Mouse (Mus musculus) limb, embryonic 13.5 days (tissue): Measurements from ENCODE around the gene Duxf3. TPM values are rescaled to one million over a fixed set of nuclear protein-coding genes. Genes with fewer than 3 reads are reported as not detected.

Experiments used
- ATAC-seq: fragments of 200-750 bp; cut with Nextera tagmentation; 2 replicates; pipeline ENCODE4 v1.8.0; 2017; ENCODE audit warnings: low read depth, moderate number of reproducible peaks, moderate TSS enrichment; ENCODE audit not compliant: low FRiP score
- H3K27ac ChIP-seq: fragments of 300-500 bp; sonication (generic); 2 replicates; pipeline ENCODE4 v1.5.1; 2015; ENCODE audit warnings: inconsistent platforms, mild to moderate bottlenecking, moderate library complexity
- H3K27me3 ChIP-seq: fragments of 300-500 bp; sonication (generic); 2 replicates; pipeline ENCODE4 v1.6.1; 2015; ENCODE audit warnings: mild to moderate bottlenecking, inconsistent platforms
- H3K36me3 ChIP-seq: fragments of 300-500 bp; sonication (generic); 2 replicates; pipeline ENCODE4 v1.6.1; 2015; ENCODE audit warnings: inconsistent platforms, mild to moderate bottlenecking, moderate library complexity
- H3K4me1 ChIP-seq: fragments of 300-500 bp; sonication (generic); 2 replicates; pipeline ENCODE4 v1.6.1; 2015; ENCODE audit warnings: inconsistent platforms
- H3K4me2 ChIP-seq: fragments of 300-500 bp; sonication (generic); replicated peaks from 2 replicates; pipeline ENCODE4 v1.6.1; 2015; ENCODE audit warnings: inconsistent platforms, mild to moderate bottlenecking, moderate library complexity
- H3K4me3 ChIP-seq: fragments of 300-500 bp; sonication (generic); 2 replicates; pipeline ENCODE4 v1.5.1; 2015; ENCODE audit warnings: moderate library complexity, mild to moderate bottlenecking, inconsistent platforms
- H3K9ac ChIP-seq: fragments of 300-500 bp; sonication (generic); 2 replicates; pipeline ENCODE4 v1.6.1; 2015; ENCODE audit warnings: mild to moderate bottlenecking, inconsistent platforms
- H3K9me3 ChIP-seq: fragments of 300-500 bp; sonication (generic); 2 replicates; pipeline ENCODE4 v1.6.1; 2016; ENCODE audit warnings: inconsistent platforms
- WGBS: fragments of 180-500 bp; shearing (Covaris S2); methylation state at CpG from one replicate; pipeline ENCODE4 v1.1.7; 2015; 5-methylcytosine and 5-hydroxymethylcytosine counted together
- polyA plus RNA-seq: library from polyadenylated mRNA; unstranded; fragments of >200 nt; fragmentation: Nextera tagmentation; extraction: Ambion mirVana; gene quantifications from 2 replicates; pipeline ENCODE4 v1.2.1, GENCODE M21; 2015

Gene Duxf3
- polyA plus RNA-seq, 1 experiment from 2014 or later: not detected

- Histone ChIP-seq H3K9me3 (no peaks in the 10 kb centered on the region), H3K27me3 (no peaks in the 10 kb centered on the region), H3K27ac (no peak overlapping the region), H3K4me2 (no peak overlapping the region), H3K36me3 (no peaks in the 10 kb centered on the region), H3K4me3 (no peak overlapping the region), H3K9ac (no peak overlapping the region), H3K4me1 (no peaks in the 10 kb centered on the region)
- 84% methylated on average over 1 of the region's 1 CpGs for WGBS
- no peak for ATAC-seq
These were observed 17.1 kb downstream of the Duxf3 start for GRCm38 (mm10) chr10:58215353-58215752.

- H3K27me3 ChIP-seq: no peaks in the 10 kb centered on the region
- no peaks in the 10 kb centered on the region for H3K36me3 ChIP-seq
- no peaks in the 10 kb centered on the region for H3K4me1 ChIP-seq
- H3K9ac ChIP-seq: no peak overlapping the region
- no peak overlapping the region for H3K27ac ChIP-seq
- H3K4me2 ChIP-seq: no peak overlapping the region
- ATAC-seq: no peak
- WGBS: 80% methylated on average over 5 of the region's 5 CpGs
- H3K4me3 ChIP-seq: no peak overlapping the region
- H3K9me3 ChIP-seq: no peaks in the 10 kb centered on the region
These were observed 17.5 kb downstream of the Duxf3 start for GRCm38 (mm10) chr10:58214934-58215333.

- Histone ChIP-seq H3K36me3 (no peaks in the 10 kb centered on the region), H3K27me3 (no peaks in the 10 kb centered on the region)
These were observed 18.0 kb downstream of the Duxf3 start for GRCm38 (mm10) chr10:58214497-58214896.

GRCm38 (mm10) chr10:58212230-58212629 lies 20.2 kb downstream of the Duxf3 start:
- H3K4me3 ChIP-seq: no peak overlapping the region
- no peak for ATAC-seq
- H3K9me3 ChIP-seq: no peaks in the 10 kb centered on the region
- no peaks in the 10 kb centered on the region for H3K36me3 ChIP-seq
- no peak overlapping the region for H3K9ac ChIP-seq
- no peak overlapping the region for H3K4me2 ChIP-seq
- 72% methylated on average over 7 of the region's 7 CpGs for WGBS
- no peaks in the 10 kb centered on the region for H3K27me3 ChIP-seq
- H3K4me1 ChIP-seq: no peaks in the 10 kb centered on the region
- no peak overlapping the region for H3K27ac ChIP-seq

More at GRCm38 (mm10) chr10:58214497-58214896, 18.0 kb downstream of the Duxf3 start:
- Histone ChIP-seq H3K4me1 (no peaks in the 10 kb centered on the region), H3K4me2 (no peak overlapping the region), H3K27ac (no peak overlapping the region), H3K4me3 (no peak overlapping the region), H3K9ac (no peak overlapping the region), H3K9me3 (no peaks in the 10 kb centered on the region)
- ATAC-seq: no peak

GRCm38 (mm10) chr10:58211213-58211612 lies 21.3 kb downstream of the Duxf3 start:
- Histone ChIP-seq H3K4me3 (no peak overlapping the region), H3K4me1 (no peaks in the 10 kb centered on the region), H3K27me3 (no peaks in the 10 kb centered on the region), H3K9me3 (0 out of 2 replicates have a peak, but pooled peaks cover 3% of the 10 kb centered on the region), H3K27ac (no peak overlapping the region), H3K9ac (no peak overlapping the region), H3K4me2 (no peak overlapping the region), H3K36me3 (no peaks in the 10 kb centered on the region)
- no peak for ATAC-seq
- WGBS: 87% methylated on average over 2 of the region's 2 CpGs

GRCm38 (mm10) chr10:58210514-58210913 lies 22.0 kb downstream of the Duxf3 start:
- H3K27me3 ChIP-seq: no peaks in the 10 kb centered on the region
- no peak overlapping the region for H3K4me3 ChIP-seq
- H3K4me1 ChIP-seq: no peaks in the 10 kb centered on the region
- H3K27ac ChIP-seq: no peak overlapping the region
- no peak for ATAC-seq
- H3K9ac ChIP-seq: no peak overlapping the region
- H3K36me3 ChIP-seq: no peaks in the 10 kb centered on the region
- H3K4me2 ChIP-seq: no peak overlapping the region
- WGBS: 66% methylated on average over 1 of the region's 1 CpGs
- peaks cover 8% of the 10 kb centered on the region; the same call in 1 of the 2 replicates for H3K9me3 ChIP-seq

- Histone ChIP-seq H3K4me1 (no peaks in the 10 kb centered on the region), H3K27me3 (no peaks in the 10 kb centered on the region)
These were observed 22.6 kb downstream of the Duxf3 start for GRCm38 (mm10) chr10:58209710-58210467.

GRCm38 (mm10) chr10:58206639-58207404 lies 25.7 kb downstream of the Duxf3 start:
- ATAC-seq: no peak

More at GRCm38 (mm10) chr10:58209710-58210467, 22.6 kb downstream of the Duxf3 start:
- no peak overlapping the region for H3K27ac ChIP-seq
- no peak overlapping the region for H3K9ac ChIP-seq
- H3K4me3 ChIP-seq: no peak overlapping the region
- ATAC-seq: no peak; the same call in 1 of the 2 replicates
- H3K36me3 ChIP-seq: no peaks in the 10 kb centered on the region
- H3K9me3 ChIP-seq: peaks cover 8% of the 10 kb centered on the region; the same call in 1 of the 2 replicates
- no peak overlapping the region for H3K4me2 ChIP-seq
- 81% methylated on average over 2 of the region's 2 CpGs for WGBS

GRCm38 (mm10) chr10:58205986-58206385 lies 26.5 kb downstream of the Duxf3 start:
- ATAC-seq: no peak
- Histone ChIP-seq H3K27ac (no peak overlapping the region), H3K9ac (no peak overlapping the region), H3K36me3 (no peaks in the 10 kb centered on the region), H3K27me3 (no peaks in the 10 kb centered on the region), H3K4me3 (no peak overlapping the region), H3K4me1 (no peaks in the 10 kb centered on the region), H3K9me3 (peaks cover 8% of the 10 kb centered on the region; the same call in 1 of the 2 replicates), H3K4me2 (no peak overlapping the region)
- 39% methylated on average over 1 of the region's 1 CpGs for WGBS

More at GRCm38 (mm10) chr10:58206639-58207404, 25.7 kb downstream of the Duxf3 start:
- H3K27ac ChIP-seq: no peak overlapping the region
- no peaks in the 10 kb centered on the region for H3K27me3 ChIP-seq
- H3K4me3 ChIP-seq: no peak overlapping the region
- H3K4me2 ChIP-seq: no peak overlapping the region
- H3K9ac ChIP-seq: no peak overlapping the region
- H3K36me3 ChIP-seq: no peaks in the 10 kb centered on the region
- 86% methylated on average over 4 of the region's 4 CpGs for WGBS
- peaks cover 8% of the 10 kb centered on the region; the same call in 1 of the 2 replicates for H3K9me3 ChIP-seq
- H3K4me1 ChIP-seq: no peaks in the 10 kb centered on the region

Other genes with a start within 250 kb of the Duxf3 start
- not detected in 2 replicates for gene AW822073, start 7.7 kb downstream of the Duxf3 start, polyA plus RNA-seq
- not detected in 2 replicates for gene Gm4981, start 4.0 kb upstream of the Duxf3 start, polyA plus RNA-seq
- gene Gcc2, start 22.8 kb upstream of the Duxf3 start, polyA plus RNA-seq: 67.0 and 71.3 TPM in 2 replicates
- gene Lims1, start 90.8 kb upstream of the Duxf3 start, polyA plus RNA-seq: 141 and 147 TPM in 2 replicates
- 24.8 and 26.2 TPM in 2 replicates for gene Ranbp2, start 214.2 kb upstream of the Duxf3 start, polyA plus RNA-seq